Mouse (Mus musculus) urinary bladder, postnatal 14 days (tissue): Measurements from ENCODE around the gene Clip1.

ENCODE experiments used
- DNase-seq: peaks from one replicate; pipeline ENCODE4 v3.0.0; 2021; ENCODE audit warnings: low spot score

Gene Clip1

DNA sequence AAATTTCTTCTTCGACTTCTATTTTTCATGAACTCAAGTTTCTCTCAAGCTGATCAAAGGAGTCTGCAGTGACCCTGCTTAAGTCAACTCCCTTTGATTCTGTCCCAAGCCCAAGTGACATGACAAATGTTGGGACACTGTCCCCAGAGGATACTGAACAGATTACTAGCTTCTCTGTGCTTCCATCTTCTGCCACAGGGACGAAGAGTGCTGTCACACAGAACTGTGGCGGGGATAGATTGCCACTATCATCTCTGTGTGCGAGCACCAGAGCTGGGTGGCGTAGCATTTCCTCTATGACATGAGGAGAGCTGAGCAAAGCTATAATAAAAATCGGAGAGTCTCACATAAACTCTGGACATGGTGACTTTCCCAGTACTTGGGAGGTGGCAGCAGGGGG is 82.2 kb downstream of the Clip1 start:
- DNase-seq, result no peak

DNA sequence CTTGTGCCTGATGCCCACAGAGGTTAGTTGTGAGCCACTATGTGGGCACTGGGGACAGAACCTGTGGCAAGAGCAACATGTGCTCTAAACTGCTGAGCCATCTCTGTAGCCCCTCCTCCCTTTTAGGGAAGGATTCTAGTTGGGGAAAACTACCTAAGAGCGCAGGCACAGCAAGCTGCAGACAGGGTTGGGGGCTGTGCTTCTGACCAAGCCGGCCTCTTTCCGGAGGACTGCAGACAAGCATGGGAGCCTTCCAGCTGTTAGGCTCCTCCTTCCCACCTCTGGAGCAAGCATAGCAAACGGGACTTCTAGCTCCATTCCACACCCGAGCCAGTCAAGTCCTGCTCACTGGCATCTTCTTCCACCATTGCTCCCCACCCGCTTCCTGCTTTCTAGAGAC is 85.1 kb downstream of the Clip1 start:
- no peak for DNase-seq

DNA sequence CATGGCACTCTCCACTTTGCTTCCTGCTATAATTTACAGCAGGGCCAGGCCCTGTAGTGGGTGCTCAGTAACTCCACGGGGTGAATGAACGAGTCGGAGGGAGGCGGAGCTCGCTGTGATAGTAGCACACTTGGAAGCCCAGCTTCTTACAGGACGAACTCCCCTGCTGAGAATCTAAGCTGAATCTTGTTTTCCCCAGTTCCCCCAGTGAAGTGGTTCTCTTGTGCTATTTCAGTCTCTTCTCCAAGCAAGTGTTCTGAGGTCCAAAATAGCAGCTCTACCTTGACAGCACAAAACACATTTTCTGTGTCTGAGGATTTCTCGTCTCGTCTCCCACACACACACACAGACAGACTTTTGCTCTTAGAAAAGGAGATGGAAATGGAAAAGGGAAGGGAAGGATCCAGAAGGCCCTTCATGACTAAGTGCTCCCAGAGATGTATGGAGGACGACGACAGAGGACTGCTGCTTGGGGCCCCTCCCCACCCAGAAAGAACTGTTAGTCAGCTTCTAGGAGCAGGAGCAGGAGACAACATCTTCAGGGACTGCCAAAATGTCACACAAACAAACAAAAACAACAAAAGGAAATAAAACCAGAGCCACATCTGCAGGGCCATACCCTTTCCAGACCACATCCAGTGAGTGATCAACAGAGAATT is 90.7 kb downstream of the Clip1 start:
- DNase-seq, result no peak

DNA sequence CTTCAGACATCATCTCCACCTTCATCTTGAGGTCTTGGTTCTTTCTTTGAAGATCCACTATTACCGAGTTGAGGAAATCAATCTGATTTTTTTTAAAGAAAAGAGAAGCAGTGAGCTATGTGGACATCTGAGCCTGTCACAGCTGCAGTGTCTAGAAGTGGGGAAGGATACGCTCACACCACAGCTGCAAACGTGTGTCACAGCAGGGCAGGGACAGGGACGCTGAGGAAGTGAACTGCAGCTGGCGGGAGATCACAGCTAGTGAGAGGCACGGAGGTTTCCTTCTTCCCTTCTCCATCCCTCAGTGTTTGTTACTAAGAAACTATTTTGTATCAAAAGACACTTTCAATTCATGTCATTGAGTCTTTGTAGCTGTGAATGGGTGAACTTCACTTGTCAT is 104.4 kb downstream of the Clip1 start:
- no peak for DNase-seq

DNA sequence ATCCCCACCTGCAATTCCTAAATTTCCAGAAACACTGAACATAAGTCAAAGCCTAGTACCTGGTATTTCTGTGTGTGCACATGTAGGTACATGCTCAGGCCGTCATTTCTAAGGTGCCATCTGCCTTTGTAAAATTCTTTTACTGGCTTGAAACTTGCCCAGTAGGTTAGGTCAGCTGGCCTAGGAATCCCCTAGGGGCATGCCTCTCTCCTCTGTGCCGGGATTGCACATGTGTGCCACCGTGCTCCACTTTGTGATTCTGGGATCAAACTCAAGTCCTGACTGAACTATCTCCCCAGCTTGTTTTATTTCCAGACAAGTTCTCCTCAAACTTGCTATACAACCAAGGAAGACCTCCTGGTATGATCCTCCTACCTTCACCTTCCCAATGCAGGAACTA is 107.7 kb downstream of the Clip1 start:
- no peak for DNase-seq

DNA sequence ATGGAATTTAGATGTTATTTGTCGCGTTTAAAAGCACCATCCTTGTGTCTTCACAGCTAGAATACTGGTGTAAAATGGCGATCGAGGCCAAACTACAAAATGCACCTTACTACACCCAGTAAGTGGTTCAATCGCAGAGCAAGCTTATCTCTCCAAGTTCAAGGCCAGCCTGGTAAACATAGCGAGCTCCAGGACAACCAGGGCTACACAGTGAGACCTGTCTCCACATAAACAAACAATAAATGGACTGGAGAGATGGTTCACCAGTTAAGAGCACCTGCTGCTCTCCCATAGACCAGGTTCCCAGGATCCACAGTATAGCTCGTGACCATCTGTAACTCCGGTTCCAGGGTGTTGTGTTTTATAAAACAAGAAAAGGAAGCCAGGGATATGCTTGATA is 111.1 kb downstream of the Clip1 start:
- no peak for DNase-seq

DNA sequence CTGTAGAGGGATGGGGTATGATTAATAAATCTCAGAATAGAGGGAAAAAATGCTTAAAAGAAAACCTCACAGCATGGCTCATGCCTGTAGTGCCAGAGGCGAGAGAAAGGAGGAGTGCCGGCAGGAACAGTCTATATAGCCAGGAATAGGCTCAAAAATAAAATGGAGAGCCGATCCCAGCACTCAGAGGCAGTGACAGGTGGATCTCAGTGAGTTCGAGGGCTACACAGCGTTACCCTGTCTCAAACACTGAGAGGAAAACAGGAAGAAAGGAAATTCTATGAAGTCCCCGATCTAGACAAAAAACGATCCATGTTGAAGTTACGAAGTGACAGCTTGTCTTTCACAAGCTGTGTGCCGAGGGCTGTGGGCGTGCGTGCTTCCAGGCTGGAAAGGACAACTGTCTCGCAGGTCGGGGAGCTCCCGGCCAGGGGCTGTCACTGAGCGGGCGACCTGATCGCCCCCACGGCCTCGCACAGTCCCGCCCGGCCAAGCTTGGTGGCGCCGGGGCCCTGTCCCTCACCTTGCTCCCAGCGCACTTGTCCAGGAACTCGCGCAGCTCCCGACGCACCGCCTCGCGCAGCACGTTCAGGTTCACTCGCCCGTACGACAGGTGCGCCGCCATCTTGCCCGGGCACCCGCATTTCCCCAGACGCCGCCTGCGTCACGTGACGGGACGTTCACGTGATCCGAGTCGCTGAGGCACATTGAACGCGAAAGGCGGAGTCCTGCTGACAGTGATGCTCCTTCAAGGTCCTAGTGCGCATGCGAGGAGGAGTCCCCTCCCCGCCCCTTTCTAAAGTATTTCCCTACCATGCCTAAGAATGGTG is 111.8 kb downstream of the Clip1 start, which contains the start of gene Vps33a:
Vps33a (minus strand) TSS at position 682 of the 830 bp plus-strand sequence.
- peak; percentile 99 for DNase-seq

DNA sequence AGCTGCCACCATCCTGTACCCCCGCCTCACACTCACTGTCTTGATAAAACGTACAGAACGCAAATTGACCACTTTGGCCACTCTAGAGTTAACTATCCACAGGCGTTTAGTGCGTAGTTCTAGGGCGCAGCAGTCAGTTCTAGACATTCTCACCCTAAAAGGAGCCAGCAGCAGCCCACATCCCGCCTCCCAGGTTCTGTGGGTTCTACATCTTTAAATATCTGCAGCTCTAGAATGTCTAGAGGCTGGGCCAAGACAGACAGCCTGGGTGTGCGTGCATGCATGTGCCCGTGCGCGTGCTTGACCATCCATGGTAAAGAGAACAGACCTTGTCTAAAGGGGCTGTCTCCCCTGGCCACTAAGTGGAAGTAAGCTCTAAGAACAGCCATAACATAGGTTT is 123.3 kb downstream of the Clip1 start:
- DNase-seq, result no peak

DNA sequence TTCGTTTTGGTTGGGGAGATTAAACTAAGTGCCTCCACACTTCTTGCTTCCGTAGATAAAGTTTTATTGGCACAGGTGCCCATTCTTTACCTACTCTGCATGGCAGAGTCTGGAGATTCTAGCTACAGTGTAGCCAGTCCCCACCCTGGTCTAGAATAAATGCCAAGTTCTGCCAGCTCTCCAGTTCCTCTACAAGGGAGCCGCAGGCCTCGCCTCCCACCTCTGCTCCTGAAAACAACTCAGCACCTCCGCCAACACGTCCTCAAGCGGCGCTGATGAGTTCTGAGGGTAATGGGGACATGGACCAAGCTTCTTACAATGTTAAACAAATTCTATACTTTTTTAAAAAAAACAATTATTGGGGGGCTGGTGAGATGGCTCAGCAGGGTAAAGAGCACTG is 124.8 kb downstream of the Clip1 start:
- DNase-seq, result no peak

DNA sequence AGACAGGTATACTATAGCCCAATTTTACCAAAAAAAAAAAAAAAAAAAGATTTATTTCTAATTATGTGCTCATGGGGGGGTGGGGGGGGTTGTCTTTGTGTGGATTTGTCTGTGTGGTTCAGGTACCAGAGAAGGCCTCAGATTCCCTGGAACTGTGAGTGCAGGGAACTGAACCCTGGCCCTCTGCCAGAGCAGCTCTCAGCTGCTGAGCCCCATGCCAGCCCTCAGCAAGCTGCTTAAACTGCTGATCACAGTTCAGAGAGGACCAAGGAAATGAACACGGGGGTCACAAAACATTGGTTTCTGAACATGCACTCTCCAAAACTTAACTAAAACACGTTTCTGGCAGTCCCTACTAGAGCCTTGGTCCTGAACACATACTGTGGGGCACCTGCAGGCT is 128.0 kb downstream of the Clip1 start:
- DNase-seq, result no peak

DNA sequence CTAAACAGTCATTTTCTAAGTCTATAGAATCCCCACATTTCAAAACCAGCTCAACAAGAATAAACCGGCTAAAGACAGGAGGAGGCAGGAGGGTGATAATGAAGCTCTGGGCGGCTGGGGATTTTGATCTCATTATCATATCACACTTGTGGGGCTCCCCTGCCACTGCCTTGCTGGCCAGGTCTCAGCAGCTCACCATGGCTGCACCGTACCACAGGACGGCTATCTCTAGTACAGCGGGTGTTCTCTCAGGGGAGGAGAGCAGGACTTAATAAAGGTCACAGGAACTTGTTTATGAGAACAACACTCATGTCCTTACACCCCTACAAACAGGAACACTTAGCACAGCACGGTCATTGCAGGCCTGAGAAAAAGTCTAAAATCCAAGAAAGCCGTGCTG is 128.7 kb downstream of the Clip1 start:
- DNase-seq, result no peak

DNA sequence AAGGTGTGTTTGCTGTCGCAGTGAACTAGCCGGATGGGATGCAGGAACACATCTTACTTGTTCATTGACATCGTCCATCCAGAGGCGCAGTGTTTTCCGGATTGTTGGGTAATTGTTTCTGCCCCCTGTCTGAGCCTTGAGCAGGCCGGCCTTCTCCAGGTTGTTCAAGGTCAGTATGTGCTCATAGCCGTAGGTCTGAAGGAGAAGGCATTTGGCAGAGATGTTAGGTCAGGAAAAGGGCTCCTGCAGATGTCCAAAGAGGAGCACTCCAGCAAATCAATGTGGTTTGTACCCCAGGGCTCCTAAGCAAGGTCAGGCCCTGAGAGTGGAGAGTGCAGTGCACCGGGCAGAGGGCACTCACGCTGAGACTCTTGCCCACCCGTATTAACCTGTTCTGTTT is 150.6 kb downstream of the Clip1 start:
- DNase-seq, result no peak

DNA sequence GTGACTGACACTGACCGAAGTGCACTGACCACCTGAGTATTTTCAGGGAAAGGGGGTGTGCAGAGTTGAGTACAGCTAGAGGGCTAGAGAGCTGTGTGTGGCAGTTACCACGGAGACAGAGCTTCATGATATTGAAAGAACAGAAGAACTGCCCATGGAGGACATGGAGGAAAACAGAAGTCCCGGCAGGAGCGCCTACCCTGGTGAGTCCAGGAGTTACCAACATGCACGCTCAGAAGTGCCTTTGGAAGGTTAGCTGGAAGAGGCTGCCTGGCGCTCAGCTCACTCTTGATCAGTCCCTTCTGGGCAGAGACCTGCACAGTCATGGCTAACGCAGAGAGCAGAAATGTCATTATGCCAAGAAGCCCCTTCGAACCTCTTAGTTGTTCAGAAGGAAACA is 154.4 kb downstream of the Clip1 start:
- DNase-seq, result no peak

DNA sequence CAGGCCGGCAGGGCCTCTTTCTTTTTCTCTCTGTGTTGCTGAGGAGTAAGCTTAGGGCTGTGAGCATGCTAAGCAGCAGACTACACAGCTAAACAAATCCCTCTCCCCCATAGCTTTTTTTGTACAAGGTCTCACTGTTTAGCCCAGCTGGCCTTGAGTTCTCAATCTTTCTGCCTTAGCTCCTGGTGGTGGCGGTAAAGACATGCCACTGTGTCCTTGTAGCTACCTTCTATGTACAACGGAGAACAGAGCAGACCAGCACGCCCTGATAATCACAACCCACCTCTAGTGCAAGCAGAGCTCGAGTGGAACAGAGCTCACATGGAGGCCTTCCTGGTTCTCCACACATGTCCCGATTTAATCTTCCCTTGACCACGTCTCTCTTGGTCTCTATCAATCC is 155.8 kb downstream of the Clip1 start:
- DNase-seq, result no peak
